Mouse (Mus musculus) C2C12 (cell line): ENCODE measurements around the gene Btbd35f30. TPM values are rescaled to one million over a fixed set of nuclear protein-coding genes. Genes with fewer than 3 reads are reported as not detected.
"Not testable (repeated sequence)": the region's sequence is repeated elsewhere in the genome, so short reads cannot be mapped to it uniquely, and the experiment has no call there.

Source experiments
- H3K27me3 ChIP-seq: one replicate; pipeline ENCODE4 v1.6.1; 2011; ENCODE audit not compliant: control insufficient read depth, insufficient read depth, insufficient read length
- H3K36me3 ChIP-seq: one replicate; pipeline ENCODE4 v1.6.1; 2011; ENCODE audit not compliant: control insufficient read depth, insufficient read depth
- H3K4me3 ChIP-seq: one replicate; pipeline ENCODE4 v1.5.1; 2011; ENCODE audit warnings: mild to moderate bottlenecking, control low read depth; ENCODE audit not compliant: poor library complexity, insufficient read depth, severe bottlenecking
- H3K79me2 ChIP-seq: one replicate; pipeline ENCODE4 v1.6.1; 2011; ENCODE audit not compliant: control insufficient read depth, insufficient read depth
- H3K79me3 ChIP-seq: one replicate; pipeline ENCODE4 v1.6.1; 2011; ENCODE audit warnings: low read depth, control low read depth
- H3ac ChIP-seq: one replicate; pipeline ENCODE3; 2011; ENCODE audit warnings: low read depth; ENCODE audit not compliant: control insufficient read depth, insufficient read length
- long read RNA-seq, 2 experiments: library from polyadenylated mRNA; unstranded; transcript quantifications; one replicate each; pipeline ENCODE4 v2.0.0; 2019 to 2020
- polyA plus RNA-seq: library from polyadenylated mRNA; unstranded; fragments of >200 nt; fragmentation: generic; extraction: Trizol; gene quantifications from one replicate; pipeline ENCODE4 v1.2.1, GENCODE M21; 2012; ENCODE audit warnings: missing spikeins

Gene Btbd35f30
- not detected for polyA plus RNA-seq
- long read RNA-seq, experiment 1: 0 reads
- long read RNA-seq, experiment 2: 0 reads

DNA sequence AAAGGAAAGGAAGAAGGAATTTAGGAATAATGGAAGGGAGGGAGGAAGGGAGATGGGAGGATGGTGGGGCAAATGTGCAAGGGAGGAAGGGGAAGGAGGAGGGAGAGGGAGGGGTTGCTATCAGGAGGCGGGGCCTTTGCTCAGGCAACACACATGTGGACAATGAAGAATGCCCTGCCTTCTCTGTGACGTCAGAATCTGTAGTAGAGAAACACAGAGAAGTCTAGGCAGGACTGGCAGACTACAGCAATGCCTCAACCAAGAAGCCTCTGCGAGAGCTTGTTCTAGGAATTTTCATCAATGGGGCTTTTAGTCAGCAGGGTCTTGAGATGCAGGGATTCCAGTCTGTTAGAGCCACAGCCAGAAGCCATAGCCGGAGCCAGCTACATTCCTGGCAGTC, at the start of gene Btbd35f30:
Gene Btbd35f30, plus strand, starts transcription at position 301 of the 400 bp plus-strand sequence.
- H3K79me2 ChIP-seq, H3K4me3 ChIP-seq, H3K27me3 ChIP-seq, H3ac ChIP-seq, H3K36me3 ChIP-seq, H3K79me3 ChIP-seq: not testable (repeated sequence)

GRCm38 (mm10) chrX:32941468-32941867, 47.0 kb downstream of the Btbd35f30 start, which contains the start of gene Gm21789:
TSS of gene Gm21789 (plus strand) at chrX:32941768.
- not testable (repeated sequence) for H3ac ChIP-seq, H3K27me3 ChIP-seq, H3K79me2 ChIP-seq, H3K79me3 ChIP-seq, H3K36me3 ChIP-seq, H3K4me3 ChIP-seq

Other genes with a start within 250 kb of the Btbd35f30 start
- gene Gm5926, start 243.9 kb upstream of the Btbd35f30 start, polyA plus RNA-seq: not detected
- gene Btbd35f21, start 168.5 kb upstream of the Btbd35f30 start, polyA plus RNA-seq: not detected
- gene Gm21789, start 47.1 kb downstream of the Btbd35f30 start, polyA plus RNA-seq: not detected
- gene Btbd35f5, start 79.3 kb downstream of the Btbd35f30 start, polyA plus RNA-seq: not detected